Comparison of ENCODE assay signal across 8 mouse cellular contexts in the genomic region with DNA sequence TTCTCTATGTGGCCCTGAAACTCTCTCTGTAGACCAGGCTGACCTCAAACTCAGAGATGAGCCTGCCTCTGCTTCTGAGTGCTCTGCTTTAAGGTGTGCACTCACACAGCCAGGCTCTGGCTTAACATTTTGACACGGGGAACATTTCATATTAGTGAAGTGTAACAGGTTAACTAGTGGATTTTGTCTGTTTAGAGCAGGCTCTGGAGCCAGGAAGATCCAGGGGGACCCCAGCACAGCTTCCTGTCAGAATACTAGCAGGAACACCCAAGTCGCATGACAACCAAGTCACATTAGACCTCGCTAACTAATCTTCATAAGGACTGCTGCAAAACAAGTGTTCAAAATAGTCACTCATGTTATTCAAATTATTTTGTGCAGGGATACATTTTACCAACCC. TPM values are rescaled to one million over a fixed set of nuclear protein-coding genes. Genes with fewer than 3 reads are reported as not detected.
DNase-seq lines count a peak whose midpoint lies in the region; ATAC-seq lines count a peak whose summit lies in the region.

No protein-coding gene starts in this region.

- H3K9ac ChIP-seq in lung, embryonic 16.5 days (ENCODE audit: low read length) = peak overlapping the region; percentile 79
- H3K9ac ChIP-seq in embryonic facial prominence, embryonic 13.5 days = peak overlapping the region; percentile 73
- peak overlapping the region; percentile 64 for H3K9ac ChIP-seq in intestine, embryonic 14.5 days (ENCODE audit: low read length)
- H3K9ac ChIP-seq in neural tube, embryonic 11.5 days (ENCODE audit: low read length) = peak overlapping the region; percentile 71

- H3K4me1 ChIP-seq in lung, embryonic 16.5 days (replicated peaks; ENCODE audit: control insufficient read depth, insufficient read depth, low read length) = peaks cover 3% of the 10 kb centered on the region; the same call in 1 of the 2 replicates
- peaks cover 9% of the 10 kb centered on the region; the same call in 1 of the 2 replicates for H3K4me1 ChIP-seq in embryonic facial prominence, embryonic 13.5 days
- H3K4me1 ChIP-seq in intestine, embryonic 14.5 days (replicated peaks; ENCODE audit: control insufficient read depth, insufficient read depth, low read length) = peaks cover 6% of the 10 kb centered on the region; the same call in 1 of the 2 replicates
- H3K4me1 ChIP-seq in neural tube, embryonic 11.5 days (ENCODE audit: control insufficient read depth, insufficient read depth, low read length) = peaks cover 6% of the 10 kb centered on the region; the same call in 1 of the 2 replicates

- DNase-seq in lung, postnatal 4 days = no peak
- DNase-seq in intestine, embryonic 14.5 days (ENCODE audit: low spot score) = peak; percentile 56
- DNase-seq in neural tube, embryonic 11.5 days (ENCODE audit: low spot score) = no peak
- DNase-seq in frontal cortex, postnatal 25 days (ENCODE audit: low spot score in 2 of 2) = no peak
- DNase-seq in yolk sac, embryonic 10.5 days (ENCODE audit: low spot score) = no peak
- no peak for DNase-seq in frontal cortex, postnatal 14 days (ENCODE audit: low spot score in 2 of 2)

- H3K9me3 ChIP-seq in lung, embryonic 16.5 days (ENCODE audit: control insufficient read depth, low read length) = no peaks in the 10 kb centered on the region
- no peaks in the 10 kb centered on the region for H3K9me3 ChIP-seq in embryonic facial prominence, embryonic 13.5 days
- no peaks in the 10 kb centered on the region for H3K9me3 ChIP-seq in intestine, embryonic 14.5 days (ENCODE audit: control insufficient read depth, low read length)
- H3K9me3 ChIP-seq in neural tube, embryonic 11.5 days (ENCODE audit: control insufficient read depth, low read length) = no peaks in the 10 kb centered on the region

- H3K27ac ChIP-seq in lung, embryonic 16.5 days (ENCODE audit: low read length) = peak overlapping the region; percentile 88
- peak overlapping the region; percentile 87 for H3K27ac ChIP-seq in embryonic facial prominence, embryonic 13.5 days
- H3K27ac ChIP-seq in intestine, embryonic 14.5 days (ENCODE audit: low read depth) = no peak overlapping the region
- H3K27ac ChIP-seq in neural tube, embryonic 11.5 days (ENCODE audit: low read depth, low read length) = no peak overlapping the region

- H3K27me3 ChIP-seq in lung, embryonic 16.5 days (ENCODE audit: control insufficient read depth, insufficient read depth, low read depth, low read length) = no peaks in the 10 kb centered on the region
- H3K27me3 ChIP-seq in embryonic facial prominence, embryonic 13.5 days = no peaks in the 10 kb centered on the region
- H3K27me3 ChIP-seq in intestine, embryonic 14.5 days (replicated peaks; ENCODE audit: control insufficient read depth, insufficient read depth, low read length) = no peaks in the 10 kb centered on the region
- no peaks in the 10 kb centered on the region for H3K27me3 ChIP-seq in neural tube, embryonic 11.5 days (ENCODE audit: control insufficient read depth, insufficient read depth, low read length)

- peak overlapping the region; percentile 68 for H3K4me2 ChIP-seq in lung, embryonic 16.5 days (ENCODE audit: low read depth, low read length)
- peak overlapping the region; percentile 76 for H3K4me2 ChIP-seq in embryonic facial prominence, embryonic 13.5 days
- H3K4me2 ChIP-seq in intestine, embryonic 14.5 days (ENCODE audit: low read length) = peak overlapping the region; percentile 62
- H3K4me2 ChIP-seq in neural tube, embryonic 11.5 days (ENCODE audit: low read depth) = peak overlapping the region; percentile 65

- WGBS in lung, embryonic 16.5 days = 25% methylated on average over 3 of the region's 3 CpGs
- 26% methylated on average over 3 of the region's 3 CpGs for WGBS in embryonic facial prominence, embryonic 13.5 days
- 23% methylated on average over 3 of the region's 3 CpGs for WGBS in intestine, embryonic 14.5 days
- 25% methylated on average over 3 of the region's 3 CpGs for WGBS in neural tube, embryonic 11.5 days

- no peak for ATAC-seq in lung, embryonic 16.5 days (ENCODE audit: low read depth)
- no peak for ATAC-seq in embryonic facial prominence, embryonic 13.5 days (ENCODE audit: insufficient number of reproducible peaks, insufficient read depth, low FRiP score, low TSS enrichment, low read depth)
- ATAC-seq in intestine, embryonic 14.5 days (replicated peaks; ENCODE audit: low FRiP score, low TSS enrichment, low read depth) = no peak
- no peak for ATAC-seq in neural tube, embryonic 11.5 days (ENCODE audit: insufficient read depth, low FRiP score, low TSS enrichment)

- H3K36me3 ChIP-seq in lung, embryonic 16.5 days (ENCODE audit: control insufficient read depth, insufficient read depth, low read length) = no peaks in the 10 kb centered on the region
- no peaks in the 10 kb centered on the region for H3K36me3 ChIP-seq in embryonic facial prominence, embryonic 13.5 days
- H3K36me3 ChIP-seq in intestine, embryonic 14.5 days (ENCODE audit: control insufficient read depth, insufficient read depth, low read length) = no peaks in the 10 kb centered on the region
- H3K36me3 ChIP-seq in neural tube, embryonic 11.5 days (ENCODE audit: control insufficient read depth, insufficient read depth, low read length) = no peaks in the 10 kb centered on the region

- H3K4me3 ChIP-seq in lung, embryonic 16.5 days (ENCODE audit: low read length) = peak overlapping the region; percentile 74
- peak overlapping the region; percentile 70 for H3K4me3 ChIP-seq in embryonic facial prominence, embryonic 13.5 days
- H3K4me3 ChIP-seq in intestine, embryonic 14.5 days (ENCODE audit: low read depth, low read length) = peak overlapping the region; percentile 89
- peak overlapping the region; percentile 80 for H3K4me3 ChIP-seq in neural tube, embryonic 11.5 days (ENCODE audit: low read depth, low read length)

RNA-seq across cellular contexts. Expression of a gene that starts 0.6 kb away (rescaled TPM):
- polyA plus RNA-seq in lung, embryonic 16.5 days (2015; fragmentation: Nextera tagmentation; extraction: Ambion mirVana) = 113 and 114 TPM in 2 replicates
- 85.2 and 89.2 TPM in 2 replicates for polyA plus RNA-seq in embryonic facial prominence, embryonic 13.5 days (2015; fragmentation: Nextera tagmentation; extraction: Ambion mirVana)
- polyA plus RNA-seq in intestine, embryonic 14.5 days (2014; fragmentation: Nextera tagmentation; extraction: Ambion mirVana) = 112 TPM in 2 replicates
- 93.0 and 104 TPM in 2 replicates for polyA plus RNA-seq in neural tube, embryonic 11.5 days (2014; fragmentation: Nextera tagmentation; extraction: Ambion mirVana)

RNA-seq across cellular contexts. Expression of a gene that starts 16.2 kb away (rescaled TPM):
- polyA plus RNA-seq in lung, embryonic 16.5 days (2015; fragmentation: Nextera tagmentation; extraction: Ambion mirVana) = 99.9 and 104 TPM in 2 replicates
- polyA plus RNA-seq in embryonic facial prominence, embryonic 13.5 days (2015; fragmentation: Nextera tagmentation; extraction: Ambion mirVana) = 97.1 and 112 TPM in 2 replicates
- 113 and 119 TPM in 2 replicates for polyA plus RNA-seq in intestine, embryonic 14.5 days (2014; fragmentation: Nextera tagmentation; extraction: Ambion mirVana)
- 145 and 154 TPM in 2 replicates for polyA plus RNA-seq in neural tube, embryonic 11.5 days (2014; fragmentation: Nextera tagmentation; extraction: Ambion mirVana)

RNA-seq across cellular contexts. Expression of a gene that starts 23.3 kb away (rescaled TPM):
- 79.0 and 80.8 TPM in 2 replicates for polyA plus RNA-seq in lung, embryonic 16.5 days (2015; fragmentation: Nextera tagmentation; extraction: Ambion mirVana)
- 88.1 and 97.2 TPM in 2 replicates for polyA plus RNA-seq in embryonic facial prominence, embryonic 13.5 days (2015; fragmentation: Nextera tagmentation; extraction: Ambion mirVana)
- polyA plus RNA-seq in intestine, embryonic 14.5 days (2014; fragmentation: Nextera tagmentation; extraction: Ambion mirVana) = 111 and 122 TPM in 2 replicates
- 105 and 107 TPM in 2 replicates for polyA plus RNA-seq in neural tube, embryonic 11.5 days (2014; fragmentation: Nextera tagmentation; extraction: Ambion mirVana)

Comparison
In these comparisons a context has a peak if more than half of its experiments do, and no peak if none do; other contexts are left out.
1. H3K27ac ChIP-seq: peak in lung, embryonic 16.5 days (single experiment) and embryonic facial prominence, embryonic 13.5 days (single experiment); none in intestine, embryonic 14.5 days (single experiment) and neural tube, embryonic 11.5 days (single experiment).
2. Peak in every context shown above with its lines, with median percentiles within 50 percentile points of each other: H3K4me2 ChIP-seq, H3K4me3 ChIP-seq and H3K9ac ChIP-seq.